Mouse (Mus musculus): Measurements from ENCODE around the gene Ftsj3. TPM values are rescaled to one million over a fixed set of nuclear protein-coding genes. Genes with fewer than 3 reads are reported as not detected.

Gene Ftsj3
- 60.7 and 66.9 TPM in 2 replicates for polyA plus RNA-seq (2014; fragmentation: Nextera tagmentation; extraction: Ambion mirVana)

- Histone ChIP-seq H3K9me3 (ENCODE audit: low read depth, low read length) (no peaks in the 10 kb centered on the region), H3K4me3 (ENCODE audit: low read depth, low read length) (peak within 1 kb of the TSS; percentile 81), H3K4me2 (peak within 1 kb of the TSS; percentile 95), H3K27ac (ENCODE audit: low read depth) (peak within 1 kb of the TSS; percentile 76), H3K36me3 (ENCODE audit: insufficient read depth) (peaks cover 64% of the 10 kb centered on the region), H3K4me1 (ENCODE audit: insufficient read depth) (peaks cover 10% of the 10 kb centered on the region; the same call in 1 of the 2 replicates), H3K27me3 (ENCODE audit: insufficient read depth, low read length) (no peaks in the 10 kb centered on the region), H3K9ac (peak within 1 kb of the TSS; percentile 78)
- ATAC-seq (ENCODE audit: insufficient read depth), result peak; percentile 95
- WGBS, result under 1% methylated on average over 42 of the region's 42 CpGs
- peak; percentile 98 for DNase-seq
- TF ChIP-seq CTCF (IDR thresholded peaks at IDR 0.05; ENCODE audit: low read depth), result peak; percentile 47
Observed at GRCm38 (mm10) chr11:106255685-106256451, at the start of gene Ftsj3, which contains the start of gene Psmc5. Gene Ftsj3 (minus strand): TSS chr11:106256079. Gene Psmc5 (plus strand): TSS chr11:106256154.

- H3K9me3 ChIP-seq (ENCODE audit: low read depth, low read length), result no peaks in the 10 kb centered on the region
- no peak for TF ChIP-seq CTCF (IDR thresholded peaks at IDR 0.05; ENCODE audit: low read depth)
- H3K27ac ChIP-seq (ENCODE audit: low read depth), result no peak overlapping the region
- ATAC-seq (ENCODE audit: insufficient read depth), result no peak
- H3K4me2 ChIP-seq, result no peak overlapping the region
- H3K36me3 ChIP-seq (ENCODE audit: insufficient read depth), result no peaks in the 10 kb centered on the region
- DNase-seq, result no peak
- H3K9ac ChIP-seq, result no peak overlapping the region
- no peaks in the 10 kb centered on the region for H3K27me3 ChIP-seq (ENCODE audit: insufficient read depth, low read length)
- no peak overlapping the region for H3K4me3 ChIP-seq (ENCODE audit: low read depth, low read length)
- WGBS, result 74% methylated on average over 10 of the region's 10 CpGs
- no peaks in the 10 kb centered on the region for H3K4me1 ChIP-seq (ENCODE audit: insufficient read depth)
Observed at GRCm38 (mm10) chr11:106305348-106306064, 49.6 kb upstream of the Ftsj3 start.

- Histone ChIP-seq H3K9me3 (ENCODE audit: low read depth, low read length) (no peaks in the 10 kb centered on the region), H3K9ac (no peak overlapping the region), H3K36me3 (ENCODE audit: insufficient read depth) (no peaks in the 10 kb centered on the region), H3K27ac (ENCODE audit: low read depth) (no peak overlapping the region), H3K4me1 (ENCODE audit: insufficient read depth) (no peaks in the 10 kb centered on the region), H3K4me2 (no peak overlapping the region), H3K4me3 (ENCODE audit: low read depth, low read length) (no peak overlapping the region), H3K27me3 (ENCODE audit: insufficient read depth, low read length) (no peaks in the 10 kb centered on the region)
- WGBS, result 14% methylated on average over 2 of the region's 2 CpGs
- DNase-seq (peak; percentile 84), ATAC-seq (ENCODE audit: insufficient read depth) (peak; percentile 63)
- peak; percentile 88 for TF ChIP-seq CTCF (IDR thresholded peaks at IDR 0.05; ENCODE audit: low read depth)
Observed at GRCm38 (mm10) chr11:106302634-106303033, 46.8 kb upstream of the Ftsj3 start.

- ATAC-seq (ENCODE audit: insufficient read depth) (no peak), DNase-seq (no peak)
- 75% methylated on average over 9 of the region's 9 CpGs for whole genome bisulfite sequencing
- Histone ChIP-seq H3K9me3 (ENCODE audit: low read depth, low read length) (no peaks in the 10 kb centered on the region), H3K4me1 (ENCODE audit: insufficient read depth) (no peaks in the 10 kb centered on the region), H3K4me2 (no peak within 1 kb of the TSS), H3K9ac (no peak within 1 kb of the TSS), H3K27ac (ENCODE audit: low read depth) (no peak within 1 kb of the TSS), H3K4me3 (ENCODE audit: low read depth, low read length) (no peak within 1 kb of the TSS), H3K36me3 (ENCODE audit: insufficient read depth) (no peaks in the 10 kb centered on the region), H3K27me3 (ENCODE audit: insufficient read depth, low read length) (no peaks in the 10 kb centered on the region)
- no peak for TF ChIP-seq CTCF (IDR thresholded peaks at IDR 0.05; ENCODE audit: low read depth)
Observed at GRCm38 (mm10) chr11:106301765-106302164, 45.9 kb upstream of the Ftsj3 start, which contains the start of gene Gh. Gene Gh (minus strand): TSS chr11:106301865.

- ATAC-seq (ENCODE audit: insufficient read depth) (no peak), DNase-seq (no peak)
- no peak overlapping the region for H3K4me2 ChIP-seq
- no peaks in the 10 kb centered on the region for H3K36me3 ChIP-seq (ENCODE audit: insufficient read depth)
- no peaks in the 10 kb centered on the region for H3K27me3 ChIP-seq (ENCODE audit: insufficient read depth, low read length)
- no peak overlapping the region for H3K9ac ChIP-seq
- H3K4me1 ChIP-seq (ENCODE audit: insufficient read depth), result no peaks in the 10 kb centered on the region
- no peak overlapping the region for H3K4me3 ChIP-seq (ENCODE audit: low read depth, low read length)
- WGBS, result 85% methylated on average over 2 of the region's 2 CpGs
- no peak overlapping the region for H3K27ac ChIP-seq (ENCODE audit: low read depth)
- no peak for TF ChIP-seq CTCF (IDR thresholded peaks at IDR 0.05; ENCODE audit: low read depth)
- H3K9me3 ChIP-seq (ENCODE audit: low read depth, low read length), result no peaks in the 10 kb centered on the region
Observed at GRCm38 (mm10) chr11:106291861-106292260, 36.0 kb upstream of the Ftsj3 start.

- H3K27me3 ChIP-seq (ENCODE audit: insufficient read depth, low read length), result no peaks in the 10 kb centered on the region
- H3K36me3 ChIP-seq (ENCODE audit: insufficient read depth), result no peaks in the 10 kb centered on the region
- no peak overlapping the region for H3K27ac ChIP-seq (ENCODE audit: low read depth)
- H3K9me3 ChIP-seq (ENCODE audit: low read depth, low read length), result no peaks in the 10 kb centered on the region
- H3K9ac ChIP-seq, result no peak overlapping the region
- no peak overlapping the region for H3K4me3 ChIP-seq (ENCODE audit: low read depth, low read length)
- H3K4me2 ChIP-seq, result no peak overlapping the region
- 87% methylated on average over 5 of the region's 5 CpGs for WGBS
- H3K4me1 ChIP-seq (ENCODE audit: insufficient read depth), result no peaks in the 10 kb centered on the region
- no peak for ATAC-seq (ENCODE audit: insufficient read depth)
- DNase-seq, result no peak
- no peak for TF ChIP-seq CTCF (IDR thresholded peaks at IDR 0.05; ENCODE audit: low read depth)
Observed at GRCm38 (mm10) chr11:106290376-106290775, 34.5 kb upstream of the Ftsj3 start.

GRCm38 (mm10) chr11:106289369-106289768 lies 33.5 kb upstream of the Ftsj3 start:
- no peak for ATAC-seq (ENCODE audit: insufficient read depth)
- H3K4me2 ChIP-seq, result no peak overlapping the region
- no peak overlapping the region for H3K4me3 ChIP-seq (ENCODE audit: low read depth, low read length)
- H3K27ac ChIP-seq (ENCODE audit: low read depth), result no peak overlapping the region
- H3K9ac ChIP-seq, result no peak overlapping the region
- H3K4me1 ChIP-seq (ENCODE audit: insufficient read depth), result no peaks in the 10 kb centered on the region
- H3K27me3 ChIP-seq (ENCODE audit: insufficient read depth, low read length), result no peaks in the 10 kb centered on the region
- peak; percentile 48 for TF ChIP-seq CTCF (IDR thresholded peaks at IDR 0.05; ENCODE audit: low read depth)
- WGBS, result 43% methylated on average over 8 of the region's 8 CpGs
- H3K36me3 ChIP-seq (ENCODE audit: insufficient read depth), result no peaks in the 10 kb centered on the region
- peak; percentile 73 for DNase-seq
- no peaks in the 10 kb centered on the region for H3K9me3 ChIP-seq (ENCODE audit: low read depth, low read length)
